Mouse (Mus musculus) CH12.LX (cell line): ENCODE results near the gene Txndc11. TPM values are rescaled to one million over a fixed set of nuclear protein-coding genes. Genes with fewer than 3 reads are reported as not detected.

Experiments used
- DNase-seq: peaks from one replicate; pipeline ENCODE4 v3.0.0-alpha.2; 2013; ENCODE audit errors: extremely low read depth
- H3K27ac ChIP-seq: 2 replicates; pipeline ENCODE4 v1.5.1; 2012; ENCODE audit warnings: low read depth, mild to moderate bottlenecking, control low read depth, moderate library complexity; ENCODE audit not compliant: insufficient read depth
- H3K27me3 ChIP-seq: replicated peaks from 2 replicates; pipeline ENCODE3; 2012; ENCODE audit warnings: inconsistent platforms
- H3K36me3 ChIP-seq, 2 experiments: replicated peaks in 1 of 2; 2 replicates each; pipeline versions ENCODE3 to v1.6.1; 2012; ENCODE audit warnings: inconsistent platforms in 1 of 2, low read length in 1 of 2, mild to moderate bottlenecking in 1 of 2, mixed read lengths in 1 of 2, moderate library complexity in 1 of 2; ENCODE audit not compliant: control insufficient read depth in 1 of 2, insufficient read depth in 1 of 2
- H3K4me1 ChIP-seq, 2 experiments: 2 replicates each; pipeline ENCODE4 v1.6.1; 2012; ENCODE audit warnings: inconsistent platforms in 1 of 2, moderate library complexity in 1 of 2; ENCODE audit not compliant: insufficient read depth in 2 of 2, control insufficient read depth in 1 of 2
- H3K4me2 ChIP-seq: 2 replicates; pipeline ENCODE4 v1.6.1; 2012; ENCODE audit warnings: low read depth, mild to moderate bottlenecking, control low read depth; ENCODE audit not compliant: poor library complexity, insufficient read depth, severe bottlenecking
- H3K4me3 ChIP-seq, 3 experiments: fragments of 150-350 bp in 1 of 3; sonication (generic) in 1 of 3; replicated peaks in 1 of 3; 2 replicates each; pipeline versions ENCODE3 to v1.5.1; 2011 to 2012; ENCODE audit warnings: low read depth in 2 of 3, low read length in 2 of 3, mild to moderate bottlenecking in 2 of 3, moderate library complexity in 2 of 3, control low read depth in 1 of 3, improper control_type of control experiment in 1 of 3, inconsistent platforms in 1 of 3, mixed read lengths in 1 of 3; ENCODE audit not compliant: poor library complexity in 1 of 3
- H3K79me2 ChIP-seq: replicated peaks from 2 replicates; pipeline ENCODE4 v1.6.1; 2012; ENCODE audit warnings: mild to moderate bottlenecking, moderate library complexity; ENCODE audit not compliant: control insufficient read depth, poor library complexity, insufficient read depth, severe bottlenecking; ENCODE audit errors: extremely low read depth
- H3K9ac ChIP-seq: 2 replicates; pipeline ENCODE4 v1.6.1; 2012; ENCODE audit warnings: low read depth, mild to moderate bottlenecking, control low read depth, moderate library complexity; ENCODE audit not compliant: insufficient read depth
- H3K9me3 ChIP-seq: replicated peaks from 2 replicates; pipeline ENCODE3; 2012; ENCODE audit warnings: low read length, inconsistent platforms, mixed read lengths
- BHLHE40 ChIP-seq: IDR thresholded peaks from 2 replicates; pipeline ENCODE4 v1.6.1; 2011; ENCODE audit warnings: mild to moderate bottlenecking, low read depth, low read length, improper control_type of control experiment
- CHD2 ChIP-seq: IDR thresholded peaks from 2 replicates; pipeline ENCODE4 v1.6.1; 2011; ENCODE audit warnings: low read length, improper control_type of control experiment
- CTCF ChIP-seq, 2 experiments: IDR thresholded peaks in 1 of 2; conservative IDR thresholded peaks in 1 of 2; 2 replicates each; pipeline ENCODE4 v1.5.1; 2011 to 2012; ENCODE audit warnings: low read depth in 2 of 2, low read length in 2 of 2, improper control_type of control experiment in 1 of 2, inconsistent platforms in 1 of 2, mild to moderate bottlenecking in 1 of 2, moderate library complexity in 1 of 2
- ELF1 ChIP-seq: IDR thresholded peaks from 2 replicates; pipeline ENCODE4 v1.6.1; 2014; ENCODE audit warnings: low read depth, mild to moderate bottlenecking, inconsistent platforms, low read length, improper control_type of control experiment
- ETS1 ChIP-seq: conservative IDR thresholded peaks from 2 replicates; pipeline ENCODE4 v1.6.1; 2012; ENCODE audit warnings: low read depth, mild to moderate bottlenecking, inconsistent platforms, low read length, improper control_type of control experiment, moderate library complexity
- GABPA ChIP-seq: IDR thresholded peaks from 2 replicates; pipeline ENCODE4 v1.6.1; 2012; ENCODE audit warnings: low read depth, low read length, improper control_type of control experiment, inconsistent platforms; ENCODE audit not compliant: insufficient replicate concordance
- IRF4 ChIP-seq: IDR thresholded peaks from 2 replicates; pipeline ENCODE4 v1.6.1; 2014; ENCODE audit warnings: low read depth, mild to moderate bottlenecking, inconsistent platforms, low read length, improper control_type of control experiment
- JUN ChIP-seq: IDR thresholded peaks from 2 replicates; pipeline ENCODE4 v1.6.1; 2011; ENCODE audit warnings: low read depth, mild to moderate bottlenecking, low read length, improper control_type of control experiment, moderate library complexity; ENCODE audit not compliant: insufficient read depth
- JUND ChIP-seq: conservative IDR thresholded peaks from 2 replicates; pipeline ENCODE4 v1.6.1; 2011; ENCODE audit warnings: low read depth, low read length, improper control_type of control experiment
- KAT2A ChIP-seq: IDR thresholded peaks from 2 replicates; pipeline ENCODE4 v1.6.1; 2012; ENCODE audit warnings: low read length, improper control_type of control experiment, inconsistent platforms; ENCODE audit not compliant: insufficient replicate concordance
- MAFK ChIP-seq: IDR thresholded peaks from 2 replicates; pipeline ENCODE4 v1.6.1; 2011; ENCODE audit warnings: low read length, improper control_type of control experiment; ENCODE audit not compliant: insufficient replicate concordance
- MAZ ChIP-seq: IDR thresholded peaks from 2 replicates; pipeline ENCODE4 v1.6.1; 2012; ENCODE audit warnings: low read depth, mild to moderate bottlenecking, inconsistent platforms, low read length, improper control_type of control experiment, moderate library complexity
- MXI1 ChIP-seq: IDR thresholded peaks from 2 replicates; pipeline ENCODE4 v1.6.1; 2011; ENCODE audit warnings: mild to moderate bottlenecking, low read depth, low read length, improper control_type of control experiment
- MYC ChIP-seq: IDR thresholded peaks from 2 replicates; pipeline ENCODE4 v1.6.1; 2011; ENCODE audit warnings: low read depth, mild to moderate bottlenecking, improper control_type of control experiment, low read length
- NRF1 ChIP-seq: IDR thresholded peaks from 2 replicates; pipeline ENCODE4 v1.6.1; 2014; ENCODE audit warnings: low read depth, mild to moderate bottlenecking, inconsistent platforms, low read length, improper control_type of control experiment, moderate library complexity
- POLR2A ChIP-seq: IDR thresholded peaks from 2 replicates; pipeline ENCODE4 v1.6.1; 2011; ENCODE audit warnings: low read depth, mild to moderate bottlenecking, improper control_type of control experiment, low read length
- POLR2AphosphoS2 ChIP-seq: IDR thresholded peaks from 2 replicates; pipeline ENCODE4 v1.6.1; 2011; ENCODE audit warnings: low read depth, low read length, improper control_type of control experiment
- RAD21 ChIP-seq: IDR thresholded peaks from 2 replicates; pipeline ENCODE4 v1.6.1; 2011; ENCODE audit warnings: low read depth, mild to moderate bottlenecking, low read length, improper control_type of control experiment, moderate library complexity
- RCOR1 ChIP-seq: conservative IDR thresholded peaks from 2 replicates; pipeline ENCODE4 v1.6.1; 2012; ENCODE audit warnings: low read depth, mild to moderate bottlenecking, inconsistent platforms, low read length, improper control_type of control experiment
- SIN3A ChIP-seq: IDR thresholded peaks from 2 replicates; pipeline ENCODE4 v1.6.1; 2012; ENCODE audit warnings: low read length, improper control_type of control experiment, inconsistent platforms
- SMC3 ChIP-seq: IDR thresholded peaks from 2 replicates; pipeline ENCODE4 v1.6.1; 2011; ENCODE audit warnings: low read depth, low read length, improper control_type of control experiment
- TBP ChIP-seq: conservative IDR thresholded peaks from 2 replicates; pipeline ENCODE4 v1.6.1; 2011; ENCODE audit warnings: low read depth, low read length, improper control_type of control experiment
- UBTF ChIP-seq: IDR thresholded peaks from 2 replicates; pipeline ENCODE4 v1.6.1; 2012; ENCODE audit warnings: low read depth, mild to moderate bottlenecking, inconsistent platforms, low read length, improper control_type of control experiment, moderate library complexity
- USF1 ChIP-seq: IDR thresholded peaks from 2 replicates; pipeline ENCODE4 v1.6.1; 2014; ENCODE audit warnings: low read depth, mild to moderate bottlenecking, inconsistent platforms, low read length, improper control_type of control experiment
- USF2 ChIP-seq: conservative IDR thresholded peaks from 2 replicates; pipeline ENCODE4 v1.6.1; 2011; ENCODE audit warnings: low read depth, low read length, improper control_type of control experiment
- ZC3H11A ChIP-seq: IDR thresholded peaks from 2 replicates; pipeline ENCODE4 v1.6.1; 2012; ENCODE audit warnings: low read depth, mild to moderate bottlenecking, inconsistent platforms, low read length, improper control_type of control experiment
- ZKSCAN1 ChIP-seq: IDR thresholded peaks from 2 replicates; pipeline ENCODE4 v1.6.1; 2012; ENCODE audit warnings: low read depth, inconsistent platforms, low read length, improper control_type of control experiment, borderline replicate concordance
- ZMIZ1 ChIP-seq: IDR thresholded peaks from 2 replicates; pipeline ENCODE4 v1.6.1; 2012; ENCODE audit warnings: low read depth, mild to moderate bottlenecking, inconsistent platforms, low read length, improper control_type of control experiment
- ZNF384 ChIP-seq: IDR thresholded peaks from 2 replicates; pipeline ENCODE4 v1.6.1; 2012; ENCODE audit warnings: low read depth, low read length, improper control_type of control experiment, inconsistent platforms
- dilution Hi-C: fragments of 300-500 bp; cut with MboI; formaldehyde crosslinking; loops from 2 replicates; pipeline ENCODE4 v1.14.3; 2020; ENCODE audit warnings: low sequenced_read_pairs; ENCODE audit not compliant: extremely low pct_unique_long_range_greater_than_20kb, extremely low pct_ligation_motif_present
- in situ Hi-C: fragments of 300-500 bp; cut with MboI; formaldehyde crosslinking; loops from 3 replicates; pipeline ENCODE4 v1.14.3; 2019; ENCODE audit warnings: low sequenced_read_pairs, low pct_ligation_motif_present, low pct_unique_long_range_greater_than_20kb, mixed read lengths
- polyA plus RNA-seq: library from polyadenylated mRNA; unstranded; fragments of >175 nt; gene quantifications from 2 replicates; pipeline ENCODE4 v1.2.1, GENCODE M21; 2012; ENCODE audit warnings: low read depth; ENCODE audit not compliant: insufficient read length
- total RNA-seq, 2 experiments: library from RNA; depleted of rRNA; stranded (reverse); fragments of 300-350 nt in 1 of 2; fragments of >200 nt in 1 of 2; gene quantifications; 2 replicates each; pipeline ENCODE4 v1.2.3; 2012 to 2014

Gene Txndc11
- total and polyA plus RNA-seq, 3 experiments = 40.6 to 63.2 (median 51.3) TPM

DNA sequence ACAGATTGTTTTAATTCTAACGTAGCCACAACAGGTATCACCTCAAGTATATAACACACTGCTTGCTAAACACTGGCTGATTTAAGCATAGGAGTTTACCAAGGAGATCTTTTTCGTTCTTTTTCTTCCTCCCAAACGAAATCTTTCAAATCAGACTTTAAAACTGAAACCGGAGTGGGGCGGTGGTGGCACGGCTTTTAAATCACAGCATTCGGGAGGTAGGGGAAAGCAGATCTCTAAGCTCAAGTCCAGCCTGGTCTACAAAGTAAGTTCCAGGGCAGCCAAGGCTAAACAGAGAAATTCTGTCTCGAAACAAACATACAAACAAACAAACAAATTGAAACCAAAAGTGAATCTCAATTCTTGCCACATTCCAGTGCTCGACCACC, 40.6 kb upstream of the Txndc11 start (continued):
- TF ChIP-seq USF2 (no peak), NRF1 (no peak), MAFK (no peak), JUN (no peak), SMC3 (no peak), BHLHE40 (no peak; the same call in 1 of the 2 replicates), ZNF384 (no peak), POLR2AphosphoS2 (no peak), ZC3H11A (no peak), UBTF (no peak), ELF1 (no peak), ZMIZ1 (no peak), ETS1 (no peak), KAT2A (no peak)

DNA sequence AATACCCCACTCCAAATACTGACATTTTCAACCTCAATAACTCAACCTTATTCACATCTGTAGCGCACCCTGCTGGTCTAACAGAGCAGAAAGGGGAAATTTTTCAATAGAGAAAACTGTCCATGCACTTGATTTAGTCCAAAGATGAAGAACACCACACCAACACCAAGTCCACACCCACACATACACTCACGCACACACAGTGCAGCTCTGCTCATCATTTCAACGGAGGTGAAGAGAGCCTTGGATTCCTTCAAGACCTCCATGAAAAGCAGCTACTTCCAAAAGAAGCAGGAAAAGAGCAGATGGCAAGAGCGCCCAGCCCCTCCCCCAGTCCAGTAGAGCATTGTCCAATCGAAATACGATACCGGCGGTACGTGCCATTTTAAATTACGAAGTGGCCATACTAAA, 40.2 kb upstream of the Txndc11 start:
- Histone ChIP-seq H3K36me3 (peaks cover 3 to 33% of the 10 kb centered on the region in 2 experiments), H3K27me3 (no peaks in the 10 kb centered on the region), H3K9ac (peak overlapping the region; percentile 93), H3K9me3 (peaks cover 7% of the 10 kb centered on the region), H3K4me2 (peak overlapping the region; percentile 65), H3K79me2 (peaks cover 59% of the 10 kb centered on the region), H3K27ac (peak overlapping the region; percentile 5; the same call in 1 of the 2 replicates), H3K4me1 (peaks cover 6 to 52% of the 10 kb centered on the region in 2 experiments; a peak in 3 of 4 replicates), H3K4me3 (peak overlapping the region; percentile 57 to 97 (median 89))
- dilution Hi-C loops = no loop called here
- in situ Hi-C loops = no loop called here
- TF ChIP-seq MXI1 (no peak; the same call in 1 of the 2 replicates), IRF4 (no peak), CTCF (conservative IDR thresholded peaks at IDR 0.05 in 1 of 2, IDR thresholded peaks at IDR 0.05 in 1 of 2; ENCODE audit: low read depth in 2 of 2, low read length in 2 of 2) (peak; percentile 63 to 80), JUND (no peak), TBP (0 out of 2 replicates have a peak, but pooled peaks have one; percentile 15), ZKSCAN1 (no peak), KAT2A (no peak), RCOR1 (no peak), RAD21 (peak; percentile 59), SMC3 (peak; percentile 61), MYC (no peak; the same call in 1 of the 2 replicates), USF1 (no peak), GABPA (no peak), CHD2 (peak; percentile 82), POLR2A (no peak), POLR2AphosphoS2 (no peak), ELF1 (no peak), BHLHE40 (peak; percentile 9; the same call in 1 of the 2 replicates), SIN3A (peak; percentile 26; the same call in 1 of the 2 replicates), JUN (no peak), NRF1 (0 out of 2 replicates have a peak, but pooled peaks have one; percentile 9), MAZ (0 out of 2 replicates have a peak, but pooled peaks have one; percentile 18)
- DNase-seq = peak; percentile 86
